Mouse (Mus musculus): ENCODE measurements at regions not wholly inside any gene's neighbourhood (a gene's known extent, or its start where the extent isn't known, plus 50 kb on each side); places are given as distances from the start of the nearest gene placed in this dataset.

- DNase-seq (ENCODE audit: low read depth, low spot score), result no peak
These were observed 205.9 kb upstream of the Grm7 start for GRCm38 (mm10) chr6:110439509-110439908.

- DNase-seq (ENCODE audit: low read depth, low spot score), result no peak
These were observed 182.0 kb upstream of the Grm7 start for GRCm38 (mm10) chr6:110463370-110463769.

GRCm38 (mm10) chr6:110467661-110468060, 177.7 kb upstream of the Grm7 start:
- DNase-seq (ENCODE audit: low read depth, low spot score), result no peak

- no peak for DNase-seq (ENCODE audit: low read depth, low spot score)
These were observed 139.5 kb upstream of the Grm7 start for GRCm38 (mm10) chr6:110505861-110506260.

- no peak for DNase-seq (ENCODE audit: low read depth, low spot score)
These were observed 134.9 kb upstream of the Grm7 start for GRCm38 (mm10) chr6:110510494-110510893.

GRCm38 (mm10) chr6:110538731-110539191, 106.6 kb upstream of the Grm7 start:
- DNase-seq (ENCODE audit: low read depth, low spot score), result no peak

GRCm38 (mm10) chr6:110545542-110545941, 99.8 kb upstream of the Grm7 start:
- peak; percentile 20 for DNase-seq (ENCODE audit: low read depth, low spot score)

- no peak for DNase-seq (ENCODE audit: low read depth, low spot score)
These were observed 90.5 kb upstream of the Grm7 start for GRCm38 (mm10) chr6:110554847-110555246.

GRCm38 (mm10) chr6:110559656-110560055, 85.7 kb upstream of the Grm7 start:
- DNase-seq (ENCODE audit: low read depth, low spot score), result peak; percentile 36

GRCm38 (mm10) chr6:110560426-110560825, 85.0 kb upstream of the Grm7 start:
- peak; percentile 13 for DNase-seq (ENCODE audit: low read depth, low spot score)

GRCm38 (mm10) chr6:110577216-110577615, 68.2 kb upstream of the Grm7 start:
- DNase-seq (ENCODE audit: low read depth, low spot score), result no peak
